Mouse (Mus musculus): ENCODE results near the gene R3hdm2. TPM values are rescaled to one million over a fixed set of nuclear protein-coding genes. Genes with fewer than 3 reads are reported as not detected.
A peak's percentile ranks its signal among the peaks of the same experiment; 100 is the strongest.

The R3hdm2 gene
- total and polyA plus RNA-seq, 3 experiments, result 8.2 to 60.6 TPM; not detected in 1

DNA sequence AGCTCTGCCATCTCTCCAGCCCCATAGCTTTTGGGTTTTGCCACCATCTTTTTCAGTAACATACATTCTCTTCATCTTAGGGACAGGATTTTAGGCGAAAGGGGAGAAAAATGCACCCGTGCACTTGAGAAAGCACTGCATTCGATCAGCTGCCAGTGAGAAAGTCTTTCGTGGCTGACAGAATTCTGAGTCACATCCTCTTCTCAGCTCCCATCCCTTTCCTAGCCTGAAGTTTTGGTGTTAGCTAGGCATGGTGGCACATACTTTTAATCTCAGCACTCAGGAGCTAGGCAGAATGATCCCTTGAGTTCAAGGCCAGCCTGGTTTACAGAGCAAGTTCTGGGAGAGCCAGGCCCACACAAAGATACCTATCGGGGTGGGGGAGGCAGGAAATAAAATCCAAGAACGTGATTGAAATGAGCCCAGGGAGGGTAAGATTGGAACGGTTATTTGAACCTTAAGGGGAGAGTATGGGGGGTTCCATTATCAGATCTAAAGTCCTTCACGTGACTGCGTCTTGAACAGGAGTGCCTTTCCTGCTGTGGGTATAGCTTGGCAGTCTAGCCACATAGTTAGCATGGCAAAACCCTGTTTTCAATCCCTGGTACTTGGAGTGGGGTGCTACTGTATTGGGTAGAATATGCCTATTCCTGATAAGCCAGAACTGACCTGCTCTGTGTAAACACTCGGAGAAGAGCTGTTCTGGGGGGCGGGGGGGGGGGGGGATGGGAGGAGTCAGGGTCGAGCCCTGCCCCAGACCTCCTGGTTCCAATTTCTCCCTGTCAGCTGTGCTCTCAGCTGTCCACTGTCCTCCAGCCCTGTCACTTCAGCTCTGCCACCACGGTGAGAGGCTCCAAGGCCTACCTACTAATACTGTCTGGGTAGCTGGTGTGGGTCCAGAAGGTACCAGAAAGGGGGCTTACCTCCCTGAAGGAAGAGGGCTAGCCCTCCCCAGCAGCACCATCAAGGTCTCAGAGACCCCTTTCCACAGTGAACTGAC, 121.1 kb downstream of the R3hdm2 start, which contains the start of gene Stac3:
Stac3 (plus strand) TSS at position 793 of the 1,000 bp plus-strand sequence.
- H3K9me3 ChIP-seq (replicated peaks; ENCODE audit: insufficient read depth, low read length), result no peaks in the 10 kb centered on the region
- TF ChIP-seq ZC3H11A (IDR thresholded peaks at IDR 0.05; ENCODE audit: low read depth, low read length), result no peak
- no peak for TF ChIP-seq KAT2A (conservative IDR thresholded peaks at IDR 0.05; ENCODE audit: low read depth, low read length)
- no peaks in the 10 kb centered on the region; a peak in 1 of 4 replicates for H3K36me3 ChIP-seq (ENCODE audit: control insufficient read depth in 1 of 2, insufficient read depth in 2 of 2, low read length in 2 of 2)
- no peak within 1 kb of the TSS for H3K27ac ChIP-seq (ENCODE audit: control insufficient read depth, low read depth, low read length)
- no peak for DNase-seq (ENCODE audit: low read depth, low spot score)
- H3K4me1 ChIP-seq (ENCODE audit: control insufficient read depth in 1 of 2, insufficient read depth in 2 of 2, low read length in 2 of 2), result no peaks in the 10 kb centered on the region
- no peak within 1 kb of the TSS for H3K9ac ChIP-seq (ENCODE audit: control insufficient read depth, low read depth, low read length, poor library complexity, severe bottlenecking)
- H3K27me3 ChIP-seq (ENCODE audit: control insufficient read depth in 1 of 2, insufficient read depth in 2 of 2, low read length in 2 of 2), result no peaks in the 10 kb centered on the region
- no peak within 1 kb of the TSS for H3K4me3 ChIP-seq (ENCODE audit: control insufficient read depth in 1 of 2, insufficient read depth in 1 of 2, low read depth in 2 of 2, low read length in 2 of 2)
- no peaks in the 10 kb centered on the region for H3K79me2 ChIP-seq (ENCODE audit: control insufficient read depth, insufficient read depth, low read length, poor library complexity)

DNA sequence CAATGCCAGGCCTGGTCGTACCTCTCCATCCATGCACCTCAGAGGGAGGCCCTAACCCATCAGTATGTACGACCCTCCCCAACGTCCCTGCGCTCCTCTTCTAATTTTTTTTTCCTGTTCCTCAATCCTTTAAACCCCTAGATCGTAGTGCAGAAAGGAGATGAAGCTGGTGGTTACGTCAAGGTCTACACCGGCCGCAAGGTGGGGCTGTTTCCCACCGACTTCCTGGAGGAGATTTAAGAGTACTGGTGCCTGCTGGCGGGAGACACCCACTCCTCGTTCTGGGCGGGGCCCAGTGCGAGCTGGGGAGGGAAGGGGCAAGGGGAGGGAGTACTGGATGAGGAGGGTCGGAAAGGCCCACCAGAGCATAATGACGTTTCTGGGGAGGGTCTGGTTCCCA, 128.1 kb downstream of the R3hdm2 start:
- DNase-seq (ENCODE audit: low read depth, low spot score), result peak; percentile 92
- Histone ChIP-seq H3K79me2 (ENCODE audit: control insufficient read depth, insufficient read depth, low read length, poor library complexity) (no peaks in the 10 kb centered on the region; the same call in 1 of the 2 replicates), H3K9me3 (replicated peaks; ENCODE audit: insufficient read depth, low read length) (no peaks in the 10 kb centered on the region), H3K27me3 (ENCODE audit: control insufficient read depth in 1 of 2, insufficient read depth in 2 of 2, low read length in 2 of 2) (no peaks in the 10 kb centered on the region), H3K36me3 (ENCODE audit: control insufficient read depth in 1 of 2, insufficient read depth in 2 of 2, low read length in 2 of 2) (no peaks in the 10 kb centered on the region; a peak in 1 of 4 replicates), H3K4me3 (ENCODE audit: control insufficient read depth in 1 of 2, insufficient read depth in 1 of 2, low read depth in 2 of 2, low read length in 2 of 2) (peak overlapping the region; percentile 18 to 27; a peak in 2 of 4 replicates), H3K27ac (ENCODE audit: control insufficient read depth, low read depth, low read length) (no peak overlapping the region), H3K4me1 (ENCODE audit: control insufficient read depth in 1 of 2, insufficient read depth in 2 of 2, low read length in 2 of 2) (peaks cover 0 to 8% of the 10 kb centered on the region in 2 experiments; a peak in 2 of 4 replicates), H3K9ac (ENCODE audit: control insufficient read depth, low read depth, low read length, poor library complexity, severe bottlenecking) (no peak overlapping the region)
- TF ChIP-seq RAD21 (IDR thresholded peaks at IDR 0.05; ENCODE audit: low read depth, low read length) (peak; percentile 82), MXI1 (IDR thresholded peaks at IDR 0.05; ENCODE audit: low read depth, low read length) (peak; percentile 8; the same call in 1 of the 2 replicates), ELF1 (IDR thresholded peaks at IDR 0.05; ENCODE audit: low read depth, low read length) (peak; percentile 66), SMC3 (IDR thresholded peaks at IDR 0.05; ENCODE audit: low read depth, low read length) (peak; percentile 76), RCOR1 (IDR thresholded peaks at IDR 0.05; ENCODE audit: low read depth, low read length) (no peak), ZC3H11A (IDR thresholded peaks at IDR 0.05; ENCODE audit: low read depth, low read length) (peak; percentile 72), POLR2AphosphoS5 (IDR thresholded peaks at IDR 0.05; ENCODE audit: borderline replicate concordance, low read depth, low read length) (no peak), MAZ (IDR thresholded peaks at IDR 0.05; ENCODE audit: low read depth, low read length) (peak; percentile 55; the same call in 1 of the 2 replicates), CTCF (IDR thresholded peaks at IDR 0.05 in 2 of 3, conservative IDR thresholded peaks at IDR 0.05 in 1 of 3; ENCODE audit: control insufficient read depth in 1 of 3, insufficient read depth in 1 of 3, low read depth in 2 of 3, low read length in 3 of 3, poor library complexity in 1 of 3, severe bottlenecking in 1 of 3) (peak; percentile 68 to 95 (median 91)), USF2 (IDR thresholded peaks at IDR 0.05; ENCODE audit: borderline replicate concordance in 1 of 2, insufficient read depth in 1 of 2, low read depth in 1 of 2, low read length in 2 of 2) (no peak)

Measured in MEL (cell line).